Mouse (Mus musculus) megakaryocyte, embryonic 14.5 days (primary cell): ENCODE measurements at regions not wholly inside any gene's neighbourhood (a gene's known extent, or its start where the extent isn't known, plus 50 kb on each side); places are given as distances from the start of the nearest gene placed in this dataset.

Source experiments
- H3K27me3 ChIP-seq: replicated peaks from 2 replicates; pipeline ENCODE3; 2012; ENCODE audit warnings: inconsistent platforms
- H3K36me3 ChIP-seq: replicated peaks from 2 replicates; pipeline ENCODE3; 2012; ENCODE audit warnings: low read length, inconsistent platforms, mixed read lengths
- H3K4me1 ChIP-seq: 2 replicates; pipeline ENCODE4 v1.6.1; 2012; ENCODE audit warnings: inconsistent platforms
- H3K4me3 ChIP-seq: replicated peaks from 2 replicates; pipeline ENCODE3; 2012; ENCODE audit warnings: moderate library complexity, mild to moderate bottlenecking, inconsistent platforms
- H3K9me3 ChIP-seq: 2 replicates; pipeline ENCODE4 v1.6.1; 2012; ENCODE audit warnings: inconsistent platforms
- FLI1 ChIP-seq: IDR thresholded peaks from 2 replicates; pipeline ENCODE4 v1.6.1; 2012; ENCODE audit warnings: low read length, inconsistent platforms, mixed read lengths
- GATA1 ChIP-seq: IDR thresholded peaks from 3 replicates; pipeline ENCODE4 v1.6.1; 2012; ENCODE audit warnings: mixed read lengths, low read length, inconsistent platforms, borderline replicate concordance

- H3K4me3 ChIP-seq = no peak overlapping the region
- peaks cover 9% of the 10 kb centered on the region for H3K9me3 ChIP-seq
- TF ChIP-seq GATA1 = no peak
- TF ChIP-seq FLI1 = no peak
- H3K4me1 ChIP-seq = no peaks in the 10 kb centered on the region
- H3K36me3 ChIP-seq = no peaks in the 10 kb centered on the region
- H3K27me3 ChIP-seq = no peaks in the 10 kb centered on the region
These were observed 216.3 kb upstream of the Tll1 start for GRCm38 (mm10) chr8:64422200-64422849.

- Histone ChIP-seq H3K9me3 (peaks cover 9% of the 10 kb centered on the region), H3K4me1 (no peaks in the 10 kb centered on the region), H3K27me3 (no peaks in the 10 kb centered on the region), H3K4me3 (no peak overlapping the region), H3K36me3 (no peaks in the 10 kb centered on the region)
- TF ChIP-seq FLI1 (no peak), GATA1 (no peak)
These were observed 215.6 kb upstream of the Tll1 start for GRCm38 (mm10) chr8:64421502-64422199.

- TF ChIP-seq GATA1 (no peak), FLI1 (no peak)
- Histone ChIP-seq H3K9me3 (0 out of 2 replicates have a peak, but pooled peaks cover 3% of the 10 kb centered on the region), H3K4me3 (no peak overlapping the region), H3K27me3 (no peaks in the 10 kb centered on the region), H3K36me3 (no peaks in the 10 kb centered on the region), H3K4me1 (no peaks in the 10 kb centered on the region)
These were observed 206.6 kb upstream of the Tll1 start for GRCm38 (mm10) chr8:64412488-64413188.

- H3K9me3 ChIP-seq = peaks cover 5% of the 10 kb centered on the region
- TF ChIP-seq GATA1 = no peak
- no peak for TF ChIP-seq FLI1
- no peaks in the 10 kb centered on the region for H3K36me3 ChIP-seq
- no peaks in the 10 kb centered on the region for H3K4me1 ChIP-seq
- no peak overlapping the region for H3K4me3 ChIP-seq
- H3K27me3 ChIP-seq = no peaks in the 10 kb centered on the region
These were observed 200.9 kb upstream of the Tll1 start for GRCm38 (mm10) chr8:64406775-64407490.

- no peak overlapping the region for H3K4me3 ChIP-seq
- H3K27me3 ChIP-seq = no peaks in the 10 kb centered on the region
These were observed 193.5 kb upstream of the Tll1 start for GRCm38 (mm10) chr8:64399554-64399953.

GRCm38 (mm10) chr8:64397876-64398275, 191.8 kb upstream of the Tll1 start:
- TF ChIP-seq GATA1 (no peak), FLI1 (no peak)
- Histone ChIP-seq H3K27me3 (no peaks in the 10 kb centered on the region), H3K9me3 (peaks cover 8% of the 10 kb centered on the region), H3K36me3 (no peaks in the 10 kb centered on the region), H3K4me3 (no peak overlapping the region), H3K4me1 (no peaks in the 10 kb centered on the region)

More at GRCm38 (mm10) chr8:64399554-64399953, 193.5 kb upstream of the Tll1 start:
- no peaks in the 10 kb centered on the region for H3K4me1 ChIP-seq
- no peaks in the 10 kb centered on the region for H3K36me3 ChIP-seq
- no peak for TF ChIP-seq GATA1
- TF ChIP-seq FLI1 = no peak
- peaks cover 5% of the 10 kb centered on the region for H3K9me3 ChIP-seq

GRCm38 (mm10) chr8:64395816-64396215, 189.7 kb upstream of the Tll1 start:
- peaks cover 2% of the 10 kb centered on the region; the same call in 1 of the 2 replicates for H3K9me3 ChIP-seq
- H3K4me3 ChIP-seq = no peak overlapping the region
- TF ChIP-seq GATA1 (no peak), FLI1 (no peak)
- no peaks in the 10 kb centered on the region for H3K36me3 ChIP-seq
- no peaks in the 10 kb centered on the region for H3K27me3 ChIP-seq
- H3K4me1 ChIP-seq = no peaks in the 10 kb centered on the region

- Histone ChIP-seq H3K27me3 (no peaks in the 10 kb centered on the region), H3K36me3 (no peaks in the 10 kb centered on the region), H3K9me3 (peaks cover 2% of the 10 kb centered on the region; the same call in 1 of the 2 replicates), H3K4me1 (no peaks in the 10 kb centered on the region), H3K4me3 (no peak overlapping the region)
- no peak for TF ChIP-seq FLI1
- no peak for TF ChIP-seq GATA1
These were observed 183.4 kb upstream of the Tll1 start for GRCm38 (mm10) chr8:64389488-64389887.

GRCm38 (mm10) chr8:64388299-64388698, 182.2 kb upstream of the Tll1 start:
- no peaks in the 10 kb centered on the region for H3K36me3 ChIP-seq
- H3K27me3 ChIP-seq = no peaks in the 10 kb centered on the region
- H3K4me3 ChIP-seq = no peak overlapping the region
- H3K4me1 ChIP-seq = no peaks in the 10 kb centered on the region
- H3K9me3 ChIP-seq = peaks cover 4% of the 10 kb centered on the region; the same call in 1 of the 2 replicates
- no peak for TF ChIP-seq GATA1
- TF ChIP-seq FLI1 = no peak
